Mouse (Mus musculus): ENCODE results near the gene Sart1. TPM values are rescaled to one million over a fixed set of nuclear protein-coding genes. Genes with fewer than 3 reads are reported as not detected.
"Not testable (repeated sequence)": the region's sequence is repeated elsewhere in the genome, so short reads cannot be mapped to it uniquely, and the experiment has no call there.

The Sart1 gene
- total RNA-seq, 2 experiments from 2014 or later: 65.9 to 83.8 TPM

DNA sequence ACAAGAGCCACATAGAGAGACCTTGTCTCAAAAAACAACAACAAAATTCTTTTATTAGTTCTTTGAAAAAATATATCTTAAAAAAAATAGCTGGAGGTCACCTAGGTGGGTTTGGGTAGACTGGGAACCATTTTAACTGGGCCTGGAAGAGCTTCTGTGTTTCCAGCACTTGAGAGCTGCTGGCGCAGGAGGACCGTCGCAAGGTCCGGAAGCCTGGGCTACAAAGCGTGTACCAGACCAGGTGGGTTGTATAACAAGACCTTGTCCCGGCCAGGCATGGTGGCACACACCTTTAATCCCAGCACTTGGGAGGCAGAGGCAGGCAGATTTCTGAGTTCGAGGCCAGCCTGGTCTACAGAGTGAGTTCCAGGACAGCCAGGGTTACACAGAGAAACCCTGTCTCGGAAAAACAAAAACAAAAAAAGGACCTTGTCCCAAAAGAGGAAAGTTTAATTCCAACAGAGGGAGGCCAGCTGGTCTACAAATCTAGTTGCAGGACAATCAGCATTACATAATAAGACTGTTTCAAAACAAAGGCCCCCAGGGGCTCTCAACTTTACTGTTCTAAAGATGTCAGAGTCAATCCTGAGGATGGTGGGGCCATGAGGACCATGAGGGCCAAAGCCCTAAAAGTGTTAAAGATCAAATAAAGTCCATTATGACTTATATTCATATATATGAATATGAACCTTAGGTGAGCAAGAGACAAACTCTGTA is 30.4 kb upstream of the Sart1 start:
- ATAC-seq (replicated peaks; ENCODE audit: poor library complexity): no peak

DNA sequence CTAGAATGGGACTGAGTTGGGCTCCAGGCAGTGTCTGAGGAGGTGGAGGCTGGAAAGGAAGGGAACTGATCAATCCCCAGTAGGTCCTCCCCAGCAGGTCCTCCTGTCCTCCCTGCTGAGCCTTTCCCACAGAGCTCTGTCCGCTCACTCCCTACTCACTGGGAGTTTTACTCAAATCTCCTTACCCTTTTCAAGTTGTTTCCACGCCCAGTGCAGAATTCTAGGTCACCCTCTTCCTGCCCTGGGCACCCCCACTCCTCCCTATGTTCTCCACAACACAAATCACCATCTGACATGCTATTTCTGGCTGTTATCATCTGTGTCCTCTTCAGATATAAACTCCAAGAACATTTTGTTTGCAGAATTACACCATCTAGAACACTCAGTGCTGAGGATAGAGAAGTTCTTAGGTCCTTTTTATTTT is 26.0 kb upstream of the Sart1 start:
- ATAC-seq (replicated peaks; ENCODE audit: poor library complexity): 0 out of 2 replicates have a peak, but pooled peaks have one; percentile 20

DNA sequence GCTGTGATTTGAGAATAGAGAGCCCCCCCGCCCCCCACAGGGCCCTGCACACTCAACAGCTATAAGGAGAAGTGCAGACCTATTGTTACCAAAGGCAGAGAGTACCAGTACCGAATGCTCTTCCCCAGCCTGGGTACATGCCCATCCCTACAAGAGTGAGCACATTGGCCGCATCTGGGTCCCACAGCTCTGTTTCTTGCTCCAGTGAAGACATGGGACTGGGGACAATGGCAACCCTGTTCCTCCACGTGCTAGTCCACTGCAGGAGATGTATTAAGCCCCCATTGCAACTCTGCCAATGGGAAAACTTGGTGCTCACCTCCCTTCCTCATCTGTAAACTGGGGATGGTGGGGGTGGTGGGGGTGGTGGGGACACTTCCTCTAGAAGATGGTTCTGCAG is 25.3 kb upstream of the Sart1 start:
- no peak for ATAC-seq (replicated peaks; ENCODE audit: poor library complexity)

DNA sequence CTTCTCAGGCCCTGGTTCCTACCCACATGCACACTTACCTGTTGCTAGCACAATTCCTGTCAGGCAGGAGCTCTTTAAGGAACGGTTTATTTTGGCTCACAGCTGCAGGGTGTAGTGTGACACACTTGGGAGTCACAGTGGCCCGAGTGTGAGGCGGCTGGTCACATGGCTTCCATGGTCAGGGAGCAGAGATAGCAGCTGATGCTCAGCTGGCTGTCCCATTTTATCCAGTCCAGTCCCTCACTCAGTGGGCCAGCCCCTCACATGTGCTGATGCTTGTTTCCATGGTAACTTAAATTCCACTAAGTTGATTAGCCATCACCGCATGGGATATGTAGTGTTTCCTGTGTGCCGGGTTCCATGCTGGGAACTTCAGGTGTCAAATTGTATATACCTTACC is 23.5 kb upstream of the Sart1 start:
- ATAC-seq (replicated peaks; ENCODE audit: poor library complexity): no peak

DNA sequence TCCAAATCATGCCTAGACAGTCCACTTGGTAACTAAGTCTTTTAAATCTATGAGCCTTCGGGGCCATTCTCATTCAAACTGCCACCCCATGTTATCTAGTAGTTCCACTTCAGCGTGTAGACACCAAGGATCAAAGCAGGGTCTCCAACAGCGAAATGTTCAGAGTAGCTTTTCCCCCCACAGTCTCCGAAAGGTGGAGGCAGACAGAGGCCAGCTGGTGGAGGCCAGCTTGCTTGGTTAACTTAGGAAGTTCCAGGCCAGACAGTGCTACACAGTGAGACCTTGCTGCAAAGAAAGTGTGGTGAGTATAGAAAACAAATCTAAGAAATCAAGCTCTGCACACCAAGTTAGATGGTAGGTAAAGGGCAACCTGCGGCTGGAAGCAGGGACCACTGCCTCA is 22.1 kb upstream of the Sart1 start:
- ATAC-seq (replicated peaks; ENCODE audit: poor library complexity): no peak

DNA sequence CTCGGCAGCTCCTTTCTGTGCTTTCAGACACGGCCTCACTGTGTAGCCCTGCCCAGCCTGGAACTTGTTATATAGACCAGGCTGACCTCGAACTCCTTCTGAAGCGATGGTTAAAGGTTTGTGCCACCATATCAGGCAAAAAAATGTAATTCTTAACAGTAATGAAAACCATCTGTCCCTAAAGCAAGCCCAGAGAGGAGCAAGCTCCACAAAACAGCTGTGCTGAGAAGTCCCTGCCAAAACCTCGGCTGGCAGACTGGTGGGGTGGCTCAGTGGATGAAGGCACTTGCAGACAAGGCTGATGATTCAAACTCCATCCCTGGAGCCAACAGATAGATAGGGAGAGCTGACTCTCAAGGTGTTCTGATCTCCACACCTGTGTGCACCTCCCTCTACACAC is 20.6 kb upstream of the Sart1 start:
- no peak for ATAC-seq (replicated peaks; ENCODE audit: poor library complexity)

DNA sequence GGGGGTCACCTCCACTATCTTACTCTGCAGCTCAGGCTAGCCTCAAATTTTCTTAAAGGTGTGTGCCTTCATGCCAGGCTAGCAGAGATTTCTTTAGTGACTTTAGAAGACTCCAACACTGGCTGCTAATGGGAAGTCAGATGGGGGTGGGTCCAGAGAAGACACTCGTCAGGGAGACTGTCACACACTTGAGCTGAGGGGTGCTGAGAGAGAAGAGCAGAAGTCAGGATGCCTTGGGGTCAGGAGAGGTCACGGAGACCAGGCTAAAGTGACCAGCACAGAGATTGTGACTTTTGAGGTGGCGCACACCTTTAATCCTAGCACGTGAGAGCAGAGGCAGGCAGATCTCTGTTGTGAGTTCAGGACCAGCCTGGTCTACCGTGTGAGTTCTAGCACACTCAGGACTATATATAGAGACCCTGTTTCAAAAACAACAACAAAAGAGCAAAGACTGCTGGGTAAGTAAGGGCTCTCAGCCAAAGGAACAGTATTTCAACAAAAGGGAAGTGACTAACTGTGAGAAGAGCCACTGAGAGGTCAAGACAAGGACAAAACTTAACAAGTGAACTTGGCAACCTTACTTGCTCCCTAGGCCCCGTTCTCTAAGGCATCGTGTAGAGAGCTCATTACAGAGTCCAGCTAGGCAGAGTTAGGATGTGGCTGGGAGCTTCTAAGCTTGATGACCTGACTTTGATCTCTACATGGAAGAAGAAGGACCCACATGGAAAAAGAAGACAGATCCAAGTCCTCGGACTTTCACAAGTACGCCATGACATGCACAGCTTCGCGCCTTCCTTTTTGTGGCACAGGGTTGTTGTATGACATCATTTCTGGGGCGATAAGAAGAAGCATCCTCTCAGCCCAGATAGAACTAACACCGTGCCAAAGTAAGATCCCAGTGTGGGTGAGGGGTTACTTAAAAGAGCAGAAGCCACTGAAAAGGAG is 19.8 kb upstream of the Sart1 start:
- ATAC-seq (replicated peaks; ENCODE audit: poor library complexity): no peak

DNA sequence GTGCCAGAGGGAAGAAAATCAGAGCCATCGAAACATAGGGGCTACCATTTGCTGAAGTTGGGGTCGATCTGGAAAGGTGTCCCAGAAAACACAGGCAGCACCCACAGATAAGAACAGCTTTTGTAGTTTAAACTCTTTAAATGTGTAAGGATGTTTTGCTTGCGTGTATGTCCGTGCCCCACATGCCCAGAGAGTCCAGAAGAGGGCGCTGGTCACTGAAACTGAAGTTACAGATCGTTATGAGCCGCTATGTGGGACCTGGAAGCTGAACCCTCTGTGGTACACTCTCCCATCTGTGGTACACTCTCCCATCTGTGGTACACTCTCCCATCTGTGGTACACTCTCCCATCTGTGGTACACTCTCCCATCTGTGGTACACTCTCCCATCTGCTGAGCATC is 18.6 kb upstream of the Sart1 start:
- peak; percentile 76 for ATAC-seq (replicated peaks; ENCODE audit: poor library complexity)

DNA sequence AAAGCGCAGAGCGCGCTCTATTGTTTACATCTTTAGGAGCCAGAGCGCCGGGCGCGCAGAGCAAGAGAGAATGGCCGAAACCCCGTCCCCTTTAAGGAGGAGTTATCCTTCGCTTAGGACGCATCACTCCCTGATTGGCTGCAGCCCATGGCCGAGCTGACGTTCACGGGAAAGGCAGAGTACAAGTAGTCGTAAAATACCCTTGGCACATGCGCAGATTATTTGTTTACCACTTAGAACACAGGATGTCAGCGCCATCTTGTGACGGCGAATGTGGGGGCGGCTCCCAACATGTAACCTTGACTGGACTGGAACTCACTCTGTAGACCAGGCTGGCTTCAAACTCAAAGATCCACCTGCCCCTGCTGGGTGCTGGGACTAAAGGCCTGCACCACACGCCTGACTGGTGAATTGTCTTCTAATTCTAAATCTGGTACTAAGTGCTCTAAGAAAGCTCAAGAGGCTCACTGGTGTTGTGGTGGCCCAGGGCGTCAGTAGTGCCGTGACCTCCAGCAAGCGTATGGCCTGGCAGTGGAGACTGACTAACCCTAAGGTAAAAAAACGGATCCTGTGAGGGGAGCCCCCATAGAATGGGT is 18.1 kb upstream of the Sart1 start:
- ATAC-seq (replicated peaks; ENCODE audit: poor library complexity): peak; percentile 55

DNA sequence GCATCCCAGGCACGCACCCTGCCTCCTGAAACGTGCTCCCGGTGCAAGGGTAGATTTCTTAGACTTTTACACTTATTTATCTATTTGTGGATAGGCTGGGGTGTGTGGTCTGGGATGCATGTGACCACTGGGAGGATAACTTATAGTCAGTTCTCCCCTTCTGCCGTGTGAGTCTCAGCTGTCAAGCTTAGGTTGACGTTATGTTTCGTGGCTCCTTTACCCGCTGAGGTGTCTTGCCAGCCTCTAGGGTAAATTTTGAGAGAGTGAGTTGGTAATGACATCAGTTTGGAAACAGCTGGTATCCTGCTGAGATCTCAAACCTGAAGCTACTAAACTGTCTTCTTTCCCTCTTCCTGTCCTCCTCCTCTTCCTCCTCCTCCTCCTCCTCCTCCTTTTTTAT is 17.4 kb upstream of the Sart1 start:
- peak; percentile 56 for ATAC-seq (replicated peaks; ENCODE audit: poor library complexity)

DNA sequence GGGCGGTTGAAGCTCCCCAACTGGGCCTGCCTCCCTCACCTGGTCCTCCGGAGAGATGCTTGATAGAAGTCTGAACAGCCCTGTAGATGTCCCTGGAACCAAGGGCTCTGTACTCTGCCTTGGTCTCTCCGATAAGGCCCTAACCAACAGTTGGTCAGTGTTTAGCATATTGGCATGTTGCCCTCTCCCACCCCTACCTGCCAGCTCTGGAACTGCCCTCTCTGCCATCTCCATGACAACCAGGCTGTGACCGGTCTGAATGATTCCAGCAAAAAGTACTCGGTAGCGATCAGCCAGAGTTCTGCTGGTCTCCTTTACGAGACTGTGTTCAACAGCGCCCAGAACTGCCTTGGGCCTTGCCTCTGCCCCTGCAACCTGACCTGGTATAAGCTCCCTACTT is 13.8 kb upstream of the Sart1 start, which contains the start of gene Tsga10ip:
Gene Tsga10ip, minus strand, starts transcription at position 234 of the 400 bp plus-strand sequence.
- no peak for ATAC-seq (replicated peaks; ENCODE audit: poor library complexity)

DNA sequence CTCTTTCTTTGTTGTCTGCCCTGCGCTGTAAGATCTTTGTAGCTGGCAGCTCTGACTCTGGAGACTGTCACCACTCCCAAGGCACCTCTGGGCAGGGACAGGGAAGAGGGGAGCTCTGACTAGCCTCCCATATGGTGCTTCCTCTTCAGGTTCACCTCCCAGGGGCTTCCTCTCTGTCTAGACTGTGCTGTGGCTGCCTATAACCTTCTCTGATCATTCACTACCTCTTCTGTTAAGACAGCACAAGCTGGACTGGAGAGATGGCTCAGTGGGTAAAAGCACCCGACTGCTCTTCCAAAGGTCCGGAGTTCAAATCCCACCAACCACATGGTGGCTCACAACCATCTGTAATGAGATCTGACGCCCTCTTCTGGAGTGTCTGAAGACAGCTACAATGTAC is 12.6 kb upstream of the Sart1 start:
- ATAC-seq (replicated peaks; ENCODE audit: poor library complexity): not testable (repeated sequence)

DNA sequence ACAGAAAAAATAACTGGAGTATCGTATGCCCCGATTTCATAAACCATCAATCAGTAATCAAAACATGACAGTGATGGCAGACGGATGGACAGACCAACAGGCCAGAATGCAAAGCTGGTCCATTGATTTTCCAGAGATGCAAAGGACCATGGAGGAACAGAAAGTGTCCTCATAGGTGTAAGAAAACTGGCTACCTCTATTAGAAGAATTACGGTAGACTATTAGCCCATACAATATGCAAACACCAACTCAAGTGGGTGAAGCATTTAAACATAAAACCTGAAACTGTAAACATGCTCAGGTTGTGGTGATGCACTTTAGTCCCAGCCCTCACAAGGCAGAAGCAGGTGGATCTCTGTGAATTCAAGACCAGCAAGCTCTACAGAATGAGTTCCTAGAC is 6.9 kb upstream of the Sart1 start:
- ATAC-seq (replicated peaks; ENCODE audit: poor library complexity): no peak

DNA sequence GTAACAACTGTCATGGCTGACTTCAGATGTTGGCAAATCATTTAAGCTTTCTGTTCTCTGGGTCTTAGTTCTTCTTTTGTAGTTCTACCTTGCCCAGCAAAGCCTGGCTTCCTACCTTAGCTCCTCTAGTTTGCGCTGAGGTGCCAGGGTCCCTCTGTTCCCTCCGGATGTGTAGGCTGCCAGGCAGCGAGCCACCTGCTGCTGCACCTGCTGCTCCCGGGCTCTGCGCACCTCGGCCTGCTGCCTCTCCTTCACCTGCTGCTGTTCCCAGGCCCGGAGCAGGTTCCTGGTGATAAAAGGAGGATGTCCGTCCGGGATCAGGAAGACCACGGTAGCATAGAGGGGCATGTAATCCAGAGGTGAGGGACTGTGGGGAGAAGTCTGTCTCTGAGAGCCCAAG is 5.7 kb upstream of the Sart1 start:
- ATAC-seq (replicated peaks; ENCODE audit: poor library complexity): no peak

DNA sequence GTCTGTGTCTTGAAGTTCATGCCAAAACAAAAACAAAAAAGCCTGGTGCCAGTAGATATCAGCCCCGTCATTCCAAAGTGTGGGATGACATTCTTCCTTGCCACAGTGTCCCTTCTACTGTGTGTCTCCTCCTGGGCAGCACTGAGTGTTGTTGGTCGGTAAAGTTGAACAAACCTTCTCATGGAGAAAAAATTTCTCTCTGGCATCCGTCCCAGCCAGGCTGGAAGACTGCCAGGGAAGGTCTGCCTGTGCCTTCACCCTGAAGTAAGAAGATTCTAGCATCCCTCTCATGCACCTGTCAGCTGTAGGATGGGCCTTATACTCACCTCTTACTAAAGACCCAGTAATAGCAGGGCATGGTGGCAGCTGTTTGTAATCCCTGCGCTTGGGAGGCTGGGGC is 4.4 kb upstream of the Sart1 start:
- ATAC-seq (replicated peaks; ENCODE audit: poor library complexity): no peak

DNA sequence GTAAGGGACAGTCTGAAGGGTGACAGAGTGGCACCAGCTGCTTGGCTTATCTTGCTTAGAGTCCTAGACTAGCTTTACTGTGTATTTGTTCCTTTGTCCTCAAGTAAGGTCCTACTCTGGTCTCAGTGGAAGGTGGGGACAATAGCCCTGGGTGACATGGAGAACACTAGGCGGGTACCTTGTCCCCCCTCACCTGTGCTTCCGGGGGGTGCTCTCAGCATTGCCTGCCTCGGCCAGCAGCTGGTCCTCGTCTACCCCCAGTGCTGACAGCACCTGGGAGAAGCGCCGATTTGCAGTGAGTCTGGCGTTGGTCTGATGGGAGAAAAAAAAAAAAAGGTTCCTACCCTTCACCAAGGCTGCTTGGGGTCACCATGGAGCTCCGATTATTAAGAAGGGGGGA is 1.9 kb upstream of the Sart1 start:
- no peak for ATAC-seq (replicated peaks; ENCODE audit: poor library complexity)

DNA sequence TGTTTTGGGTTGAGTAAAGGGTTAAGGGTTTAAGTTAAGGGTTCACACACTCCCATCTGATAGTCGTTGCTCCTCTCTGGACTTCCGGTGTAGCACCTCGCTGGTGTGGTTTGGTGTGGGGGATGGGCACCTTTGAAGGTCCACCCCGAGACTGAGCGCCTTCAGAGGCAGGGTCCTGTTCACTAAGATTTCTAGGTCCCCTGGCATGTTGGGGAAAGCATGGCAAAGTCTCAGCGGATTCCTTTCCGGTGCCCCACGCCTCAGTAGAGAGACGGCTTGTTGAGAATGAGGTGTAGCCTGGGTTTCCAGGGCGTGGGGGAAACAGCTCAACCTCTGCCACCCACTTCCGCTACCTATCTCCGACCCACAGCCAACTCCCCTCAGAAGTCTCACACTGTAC is 1.1 kb upstream of the Sart1 start:
- ATAC-seq (replicated peaks; ENCODE audit: poor library complexity): peak; percentile 67

DNA sequence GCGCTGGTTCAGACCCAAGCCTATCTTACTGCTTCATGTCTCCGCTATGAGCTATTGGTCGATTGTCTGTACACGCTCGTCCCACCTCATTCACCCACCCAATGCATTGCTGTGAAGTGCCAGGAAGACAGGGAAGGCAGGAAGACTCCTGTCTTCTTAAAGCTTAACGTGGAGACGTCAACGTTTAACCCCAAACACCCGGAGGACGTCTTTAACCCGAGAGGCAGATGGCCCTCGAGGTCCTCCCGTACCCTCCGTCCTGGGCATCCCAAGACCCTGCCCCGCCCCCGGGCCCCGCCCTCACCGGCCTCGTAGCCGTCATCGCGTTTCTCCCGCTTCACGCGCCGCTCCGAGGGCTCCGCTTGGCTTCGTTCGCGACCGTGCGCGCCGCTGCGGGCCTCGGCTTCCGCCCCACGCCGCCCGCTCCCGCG is 477 bp downstream of the Sart1 start:
- ATAC-seq (replicated peaks; ENCODE audit: poor library complexity): no peak

DNA sequence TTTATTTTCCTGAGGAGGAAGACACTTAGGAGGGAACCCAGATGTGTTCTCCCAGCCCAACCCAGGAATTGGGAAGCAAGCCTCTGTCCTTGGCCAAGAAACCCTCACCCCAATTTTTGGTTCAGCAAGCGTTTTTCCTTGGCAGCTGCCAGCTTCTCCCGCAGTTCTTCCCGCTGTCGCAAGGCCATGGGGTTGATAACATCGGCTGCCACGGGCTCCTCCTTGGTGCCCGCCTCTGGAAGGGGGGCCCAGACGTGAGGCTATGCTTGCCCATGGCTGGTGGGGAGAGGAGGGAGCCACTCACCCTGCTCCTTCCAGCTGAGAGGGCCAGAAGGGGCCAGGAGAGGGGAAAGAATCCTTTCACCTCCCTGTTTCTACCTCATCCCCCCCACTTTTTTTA is 3.8 kb downstream of the Sart1 start:
- ATAC-seq (replicated peaks; ENCODE audit: poor library complexity): no peak

DNA sequence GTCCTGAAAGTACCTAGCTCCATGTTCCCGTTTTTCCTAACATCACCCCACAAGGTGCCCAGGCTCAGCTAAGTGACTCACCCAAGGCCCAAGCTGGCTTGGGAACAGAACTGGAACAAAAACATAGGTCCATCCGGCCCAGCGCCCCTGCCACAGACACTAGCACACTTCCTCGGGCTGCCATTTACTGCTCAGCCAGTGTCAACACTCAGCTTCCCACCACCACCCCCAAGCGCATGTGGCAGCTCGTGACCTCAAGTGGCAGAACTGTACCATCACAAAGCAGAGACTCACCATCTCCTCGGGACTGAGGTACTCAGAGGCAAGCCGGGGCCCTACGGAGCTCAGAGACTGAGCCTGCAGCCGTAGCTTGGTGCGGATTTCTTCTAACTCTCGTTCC is 5.2 kb downstream of the Sart1 start:
- ATAC-seq (replicated peaks; ENCODE audit: poor library complexity): no peak

DNA sequence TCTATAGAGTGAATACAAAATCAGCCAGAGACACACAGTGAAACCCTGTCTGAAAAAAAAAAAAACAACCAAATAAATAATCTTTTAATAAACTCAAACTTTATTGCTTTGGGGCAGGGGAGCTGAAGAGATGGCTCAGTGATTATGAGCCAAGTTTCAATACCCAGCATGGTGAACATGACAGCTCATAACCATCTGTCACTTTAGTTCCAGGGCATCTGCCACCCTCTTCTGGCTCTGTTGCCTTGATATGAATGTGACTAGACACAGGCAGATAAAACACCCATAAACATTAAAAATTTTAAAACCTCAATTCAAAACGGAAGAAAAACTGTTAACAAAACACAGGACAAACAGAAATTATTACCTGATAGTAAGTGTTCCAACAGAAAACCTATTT is 11.1 kb downstream of the Sart1 start:
- ATAC-seq (replicated peaks; ENCODE audit: poor library complexity): no peak

DNA sequence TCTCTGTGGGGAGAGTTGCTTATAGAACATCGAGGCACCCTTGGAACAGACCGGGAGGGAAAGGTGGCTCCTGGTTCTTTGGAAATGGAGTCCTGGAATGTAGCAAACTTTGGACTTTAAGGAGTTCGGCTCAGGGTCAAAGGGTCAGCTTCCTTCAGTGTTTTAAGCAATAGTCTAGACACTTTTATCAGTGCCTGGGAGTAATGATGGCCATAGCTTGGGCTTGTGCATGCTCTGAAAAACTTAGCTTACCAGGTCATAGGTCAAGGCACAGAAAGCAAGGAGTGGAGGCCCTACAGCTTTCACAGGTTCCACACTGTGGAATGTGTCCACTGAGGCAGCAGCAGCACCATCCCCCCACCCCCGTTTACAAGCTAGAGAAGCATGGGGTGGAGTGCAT is 13.8 kb downstream of the Sart1 start:
- ATAC-seq (replicated peaks; ENCODE audit: poor library complexity): no peak

Measured in megakaryocyte progenitor cell, adult 5-6 weeks (primary cell).